Mouse (Mus musculus): ENCODE measurements around the gene Ep400. TPM values are rescaled to one million over a fixed set of nuclear protein-coding genes. Genes with fewer than 3 reads are reported as not detected.

Gene Ep400
- total RNA-seq, 2 experiments from 2014 or later = 30.1 to 87.2 TPM

GRCm38 (mm10) chr5:110682041-110682440 is 88.5 kb downstream of the Ep400 start:
- peak; percentile 67 for ATAC-seq (ENCODE audit: poor library complexity, severe bottlenecking)

GRCm38 (mm10) chr5:110665486-110666121 is 104.9 kb downstream of the Ep400 start:
- ATAC-seq (ENCODE audit: poor library complexity, severe bottlenecking) = no peak

- ATAC-seq (ENCODE audit: poor library complexity, severe bottlenecking) = no peak
Measured at GRCm38 (mm10) chr5:110664750-110665269, 105.7 kb downstream of the Ep400 start.

GRCm38 (mm10) chr5:110664041-110664440 is 106.5 kb downstream of the Ep400 start:
- no peak for ATAC-seq (ENCODE audit: poor library complexity, severe bottlenecking)

- ATAC-seq (ENCODE audit: poor library complexity, severe bottlenecking) = no peak
Measured at GRCm38 (mm10) chr5:110659682-110660081, 110.8 kb downstream of the Ep400 start.

- no peak; the same call in 1 of the 2 replicates for ATAC-seq (ENCODE audit: poor library complexity, severe bottlenecking)
Measured at GRCm38 (mm10) chr5:110653686-110654085, 116.8 kb downstream of the Ep400 start.

DNA sequence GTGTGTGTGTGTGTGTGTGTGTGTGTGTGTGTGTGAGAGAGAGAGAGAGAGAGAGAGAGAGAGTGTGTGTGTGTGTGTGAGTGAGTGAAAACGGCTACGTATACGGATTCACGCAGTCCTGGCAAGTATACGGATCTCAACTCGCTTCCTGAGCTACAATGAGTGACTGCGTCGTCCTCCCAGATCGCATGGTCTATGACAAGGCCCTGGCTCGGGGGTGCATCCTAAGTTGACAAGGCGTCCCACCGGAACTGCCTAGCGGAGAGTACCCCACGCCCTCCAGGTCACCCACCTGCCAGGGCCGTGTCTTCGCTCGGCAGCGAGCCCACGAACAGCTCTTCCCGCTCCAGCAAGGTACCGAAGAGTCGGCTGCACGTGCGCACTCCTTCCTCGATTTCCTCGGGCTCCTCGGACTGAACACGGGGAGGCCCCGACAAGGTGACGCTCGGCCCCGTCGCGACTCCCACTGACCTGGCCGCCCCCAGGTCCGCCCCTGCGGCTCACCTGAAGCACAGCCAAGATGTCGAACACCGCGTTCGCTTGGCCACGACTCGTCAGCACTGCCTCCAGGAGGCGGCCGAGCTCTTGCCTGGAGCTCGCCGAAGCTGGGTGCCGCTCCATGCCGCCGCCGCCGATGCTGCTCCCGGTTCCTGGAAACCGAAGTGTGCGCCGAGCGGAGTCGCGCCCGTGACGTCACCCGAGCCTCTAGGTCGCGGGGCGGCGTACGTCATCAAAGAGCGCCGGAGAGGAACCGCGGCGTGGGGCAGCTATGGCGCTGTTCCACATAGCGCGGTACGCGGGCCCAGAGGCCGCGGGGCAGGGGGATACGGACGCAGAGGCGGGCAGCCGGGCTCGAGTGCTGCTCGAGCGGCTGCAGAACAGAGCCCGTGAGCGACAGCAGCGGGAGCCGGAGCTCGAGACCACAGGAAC is 117.5 kb downstream of the Ep400 start, which contains the start of the genes Noc4l and Ddx51:
Gene Noc4l, minus strand, starts transcription at position 699 of the 930 bp plus-strand sequence.
Gene Ddx51, plus strand, starts transcription at position 733 of the 930 bp plus-strand sequence.
- ATAC-seq (ENCODE audit: poor library complexity, severe bottlenecking) = peak; percentile 92

DNA sequence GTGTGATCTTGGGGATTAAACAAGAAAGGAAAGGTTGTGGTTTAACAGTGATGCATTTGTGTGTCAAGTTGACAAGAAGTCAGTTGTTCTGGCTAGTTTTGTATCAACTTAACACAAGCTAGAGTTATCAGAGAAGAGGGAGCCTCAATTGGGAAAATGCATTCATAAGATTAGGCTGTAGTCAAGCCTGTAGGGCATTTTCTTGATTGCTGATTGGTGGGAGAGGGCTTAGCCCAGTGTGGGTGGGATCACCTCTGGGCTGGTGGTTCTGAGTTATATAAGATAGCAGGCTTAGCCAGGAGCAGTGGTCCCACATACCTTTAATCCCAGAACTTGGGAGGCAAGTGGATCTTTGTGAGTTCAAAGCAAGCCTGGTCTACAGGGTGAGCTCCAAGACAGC is 124.1 kb downstream of the Ep400 start:
- no peak for ATAC-seq (ENCODE audit: poor library complexity, severe bottlenecking)

DNA sequence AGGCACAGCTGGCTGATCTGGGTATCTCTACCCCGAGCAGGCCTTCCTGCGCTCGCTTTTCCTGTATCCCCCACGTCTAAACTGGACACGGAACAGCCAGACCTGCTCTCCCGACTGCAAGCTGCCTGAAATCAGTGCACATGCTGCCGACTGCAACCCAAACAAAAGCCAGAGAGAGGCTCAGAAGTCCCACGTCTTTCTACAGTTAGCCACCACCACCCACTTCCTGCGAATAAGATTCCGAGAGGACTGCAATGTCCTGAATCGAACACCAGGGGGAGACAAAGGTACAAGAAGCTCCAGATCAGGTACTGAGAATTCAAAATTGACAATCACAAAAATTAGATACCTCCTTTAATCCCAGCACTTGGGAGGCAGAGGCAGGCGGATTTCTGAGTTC is 131.1 kb downstream of the Ep400 start:
- ATAC-seq (ENCODE audit: poor library complexity, severe bottlenecking) = peak; percentile 96

DNA sequence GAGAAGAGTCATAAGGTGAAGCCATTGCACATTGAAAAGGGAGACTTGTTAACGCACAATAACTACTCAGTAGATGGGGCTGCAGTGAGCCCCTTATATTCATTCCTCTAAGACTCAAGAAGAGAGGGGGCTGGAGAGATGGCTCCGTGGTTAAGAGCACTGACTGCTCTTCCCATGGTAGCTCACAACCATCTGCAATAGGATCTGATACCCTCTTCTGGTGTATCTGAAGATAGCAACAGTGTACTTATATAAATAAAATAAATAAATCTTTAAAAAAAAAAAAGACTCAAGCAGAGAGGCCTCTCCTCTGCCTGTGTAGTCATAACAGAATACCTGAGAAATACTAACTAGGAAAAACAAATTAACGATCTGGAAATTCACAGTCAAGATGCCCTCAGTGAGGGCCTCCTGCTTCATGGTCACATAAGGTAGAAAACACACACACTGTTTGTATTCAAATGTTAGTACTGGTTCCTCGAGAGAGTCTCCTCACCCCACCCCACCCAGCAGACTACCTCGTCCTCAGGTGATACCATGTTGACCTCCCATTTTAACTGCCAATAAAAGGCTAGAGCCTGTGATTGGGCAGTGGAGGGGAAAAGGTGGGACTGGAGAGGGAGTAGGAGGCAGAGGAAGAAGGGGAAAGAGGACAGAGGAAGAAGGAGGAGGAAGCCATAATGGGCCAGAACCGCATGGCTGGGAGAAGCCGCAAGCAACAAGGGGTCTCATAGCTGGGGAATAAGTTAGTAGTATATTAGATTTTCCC is 132.0 kb downstream of the Ep400 start:
- ATAC-seq (ENCODE audit: poor library complexity, severe bottlenecking) = no peak

GRCm38 (mm10) chr5:110635951-110636707 is 134.4 kb downstream of the Ep400 start:
- ATAC-seq (ENCODE audit: poor library complexity, severe bottlenecking) = peak; percentile 55; the same call in 1 of the 2 replicates

- ATAC-seq (ENCODE audit: poor library complexity, severe bottlenecking) = no peak
Measured at GRCm38 (mm10) chr5:110629525-110630120, 140.9 kb downstream of the Ep400 start.

DNA sequence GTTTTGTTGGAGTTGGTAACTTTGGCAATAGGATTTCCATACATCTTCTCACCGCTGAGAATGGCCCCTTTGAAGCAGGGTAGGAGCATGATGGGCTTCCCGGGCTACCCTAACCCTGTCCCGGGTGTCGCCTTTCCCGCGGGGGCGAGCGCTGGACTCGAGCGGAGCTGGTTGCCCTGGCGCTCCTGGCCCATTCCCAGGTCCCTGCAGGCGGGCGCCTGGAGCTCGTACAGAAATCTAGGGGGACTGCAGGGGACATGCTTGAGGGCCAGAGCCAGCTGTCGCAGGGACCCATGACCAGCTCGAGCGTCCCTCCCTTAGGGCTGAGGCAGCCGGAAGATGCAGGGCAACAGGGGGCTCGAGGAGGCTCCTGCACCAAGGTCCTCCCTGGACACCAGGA is 142.4 kb downstream of the Ep400 start:
- no peak for ATAC-seq (ENCODE audit: poor library complexity, severe bottlenecking)

- ATAC-seq (ENCODE audit: poor library complexity, severe bottlenecking) = no peak
Measured at GRCm38 (mm10) chr5:110627351-110627750, 143.2 kb downstream of the Ep400 start.

GRCm38 (mm10) chr5:110624319-110624718 is 146.2 kb downstream of the Ep400 start:
- ATAC-seq (ENCODE audit: poor library complexity, severe bottlenecking) = no peak

- no peak for ATAC-seq (ENCODE audit: poor library complexity, severe bottlenecking)
Measured at GRCm38 (mm10) chr5:110619226-110619625, 151.3 kb downstream of the Ep400 start.

Data from megakaryocyte, adult 5-6 weeks (primary cell).